Mouse (Mus musculus) midbrain, embryonic 15.5 days (tissue): ENCODE data around the gene Nup37. TPM values are rescaled to one million over a fixed set of nuclear protein-coding genes. Genes with fewer than 3 reads are reported as not detected.
A peak's percentile ranks its signal among the peaks of the same experiment; 100 is the strongest.

Source experiments
- ATAC-seq: fragments of 200-750 bp; cut with Nextera tagmentation; replicated peaks from 2 replicates; pipeline ENCODE4 v1.8.0; 2017; ENCODE audit warnings: moderate TSS enrichment
- H3K27ac ChIP-seq: fragments of 300-500 bp; sonication (generic); 2 replicates; pipeline ENCODE4 v1.5.1; 2015; ENCODE audit warnings: mild to moderate bottlenecking, inconsistent platforms
- H3K27me3 ChIP-seq: fragments of 300-500 bp; sonication (generic); replicated peaks from 2 replicates; pipeline ENCODE4 v1.6.1; 2015; ENCODE audit warnings: inconsistent platforms
- H3K36me3 ChIP-seq: fragments of 300-500 bp; sonication (generic); replicated peaks from 2 replicates; pipeline ENCODE4 v1.6.1; 2015; ENCODE audit warnings: inconsistent platforms
- H3K4me1 ChIP-seq: fragments of 300-500 bp; sonication (generic); 2 replicates; pipeline ENCODE4 v1.6.1; 2015; ENCODE audit warnings: inconsistent platforms
- H3K4me2 ChIP-seq: fragments of 300-500 bp; sonication (generic); 2 replicates; pipeline ENCODE4 v1.6.1; 2015; ENCODE audit warnings: inconsistent platforms, mild to moderate bottlenecking, moderate library complexity
- H3K4me3 ChIP-seq: fragments of 300-500 bp; sonication (generic); 2 replicates; pipeline ENCODE4 v1.5.1; 2015; ENCODE audit warnings: mild to moderate bottlenecking, inconsistent platforms
- H3K9ac ChIP-seq: fragments of 300-500 bp; sonication (generic); 2 replicates; pipeline ENCODE4 v1.6.1; 2015; ENCODE audit warnings: mild to moderate bottlenecking, inconsistent platforms
- H3K9me3 ChIP-seq: fragments of 300-500 bp; sonication (generic); 2 replicates; pipeline ENCODE4 v1.6.1; 2016; ENCODE audit warnings: inconsistent platforms
- WGBS: fragments of 180-500 bp; shearing (Covaris S2); methylation state at CpG from one replicate; pipeline ENCODE4 v1.1.7; 2015; ENCODE audit warnings: mixed read lengths; 5-methylcytosine and 5-hydroxymethylcytosine counted together
- polyA plus RNA-seq: library from polyadenylated mRNA; unstranded; fragments of >200 nt; fragmentation: Nextera tagmentation; extraction: Ambion mirVana; gene quantifications from 2 replicates; pipeline ENCODE4 v1.2.1, GENCODE M21; 2015

Nup37 gene
- 21.7 and 22.3 TPM in 2 replicates for polyA plus RNA-seq

DNA sequence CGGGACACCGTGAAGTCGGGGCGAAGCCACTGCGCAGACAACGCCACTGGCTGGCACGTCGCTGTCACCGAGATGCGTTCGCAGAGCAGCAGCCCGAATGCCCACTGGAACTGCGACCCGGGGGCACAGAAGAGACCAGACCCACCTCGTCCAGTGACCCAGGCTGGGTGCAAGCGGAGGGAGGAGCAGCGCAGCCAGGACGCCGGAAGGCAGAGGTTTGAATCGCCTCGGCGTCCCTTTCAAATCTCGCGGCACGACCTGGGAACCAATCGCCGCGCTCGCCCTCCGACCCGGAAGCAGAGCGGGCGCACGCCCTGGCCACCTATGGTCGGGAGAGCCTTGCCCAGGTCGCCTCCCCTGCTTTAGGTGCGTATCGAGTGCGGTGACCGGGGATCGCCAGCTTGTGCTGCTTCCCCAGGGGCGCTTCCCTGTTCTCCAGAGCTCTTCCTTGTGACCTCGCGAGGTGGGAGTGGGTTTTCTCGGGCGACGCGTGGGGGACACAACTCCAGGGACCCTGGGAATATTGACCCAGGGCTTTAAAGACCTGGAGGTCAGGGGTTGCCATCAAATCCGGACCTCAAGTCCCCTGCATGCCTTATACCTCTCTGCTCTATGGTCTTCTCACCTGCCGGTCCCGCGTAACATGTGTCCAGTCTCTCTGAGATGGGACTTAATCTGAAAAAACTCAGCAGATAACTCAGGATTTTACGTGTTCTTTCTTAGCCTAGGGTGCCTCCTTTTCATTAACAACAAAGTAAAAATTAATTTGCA lies at the start of gene Nup37, which contains the start of gene Parpbp:
Gene Nup37, plus strand, starts transcription at position 286 of the 771 bp plus-strand sequence.
Gene Parpbp, minus strand, starts transcription at position 235 of the 771 bp plus-strand sequence.
- no peak within 1 kb of the TSS for H3K27ac ChIP-seq
- ATAC-seq, result peak; percentile 99

GRCm38 (mm10) chr10:88106169-88106568 lies 40.6 kb upstream of the Nup37 start:
- Histone ChIP-seq H3K27ac (no peak overlapping the region), H3K4me2 (no peak overlapping the region), H3K4me1 (no peaks in the 10 kb centered on the region), H3K4me3 (no peak overlapping the region), H3K27me3 (no peaks in the 10 kb centered on the region), H3K9me3 (no peaks in the 10 kb centered on the region), H3K36me3 (no peaks in the 10 kb centered on the region), H3K9ac (no peak overlapping the region)
- ATAC-seq, result no peak
- WGBS, result 94% methylated on average over 2 of the region's 2 CpGs

More for the DNA sequence above, at the start of gene Nup37, which contains the start of gene Parpbp:
- Histone ChIP-seq H3K9ac (peak within 1 kb of the TSS; percentile 68), H3K4me1 (peaks cover 14% of the 10 kb centered on the region), H3K4me2 (peak within 1 kb of the TSS; percentile 82), H3K4me3 (peak within 1 kb of the TSS; percentile 83), H3K27me3 (no peaks in the 10 kb centered on the region), H3K9me3 (no peaks in the 10 kb centered on the region), H3K36me3 (no peaks in the 10 kb centered on the region)
- under 1% methylated on average over 53 of the region's 53 CpGs for WGBS

GRCm38 (mm10) chr10:88113290-88113689 lies 33.5 kb upstream of the Nup37 start:
- no peak overlapping the region for H3K4me3 ChIP-seq
- no peaks in the 10 kb centered on the region for H3K4me1 ChIP-seq
- no peak overlapping the region for H3K4me2 ChIP-seq
- 86% methylated on average over 2 of the region's 2 CpGs for WGBS
- no peak overlapping the region for H3K9ac ChIP-seq
- no peaks in the 10 kb centered on the region for H3K9me3 ChIP-seq
- no peak overlapping the region for H3K27ac ChIP-seq
- ATAC-seq, result no peak
- no peaks in the 10 kb centered on the region for H3K27me3 ChIP-seq
- no peaks in the 10 kb centered on the region for H3K36me3 ChIP-seq

GRCm38 (mm10) chr10:88119721-88120120 lies 27.1 kb upstream of the Nup37 start:
- H3K36me3 ChIP-seq, result no peaks in the 10 kb centered on the region
- no peak overlapping the region for H3K9ac ChIP-seq
- ATAC-seq, result no peak

GRCm38 (mm10) chr10:88135630-88136029 lies 11.2 kb upstream of the Nup37 start:
- Histone ChIP-seq H3K4me2 (no peak overlapping the region), H3K9me3 (no peaks in the 10 kb centered on the region), H3K36me3 (no peaks in the 10 kb centered on the region), H3K4me1 (no peaks in the 10 kb centered on the region), H3K4me3 (no peak overlapping the region), H3K27ac (no peak overlapping the region), H3K9ac (no peak overlapping the region), H3K27me3 (no peaks in the 10 kb centered on the region)
- 97% methylated on average over 16 of the region's 16 CpGs for WGBS
- ATAC-seq, result no peak

More at GRCm38 (mm10) chr10:88119721-88120120, 27.1 kb upstream of the Nup37 start:
- H3K4me2 ChIP-seq, result no peak overlapping the region
- H3K9me3 ChIP-seq, result no peaks in the 10 kb centered on the region
- no peaks in the 10 kb centered on the region for H3K27me3 ChIP-seq
- H3K4me3 ChIP-seq, result no peak overlapping the region
- no peaks in the 10 kb centered on the region for H3K4me1 ChIP-seq
- H3K27ac ChIP-seq, result no peak overlapping the region

DNA sequence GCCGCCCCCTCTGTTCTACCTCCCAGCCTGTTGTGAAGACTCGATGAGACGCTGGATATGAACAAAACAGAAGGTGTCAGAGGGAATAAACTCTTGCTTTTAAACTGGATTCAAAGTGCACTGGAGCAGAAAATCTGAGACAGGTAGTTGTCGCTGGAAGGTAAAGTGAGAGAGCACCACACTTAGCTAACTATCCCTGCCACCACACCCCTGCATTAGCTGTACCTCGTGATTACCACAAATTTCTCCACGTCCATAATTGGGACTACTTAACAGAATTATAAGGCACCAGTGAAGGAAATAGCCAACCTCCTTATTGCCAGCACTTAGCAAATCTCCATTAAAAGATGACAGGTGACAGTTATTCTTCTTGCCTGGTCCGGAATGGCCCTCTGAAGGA lies 605 bp upstream of the Nup37 start:
- Histone ChIP-seq H3K36me3 (no peaks in the 10 kb centered on the region), H3K4me1 (peaks cover 14% of the 10 kb centered on the region), H3K27ac (no peak overlapping the region), H3K9ac (peak overlapping the region; percentile 68; the same call in 1 of the 2 replicates), H3K4me2 (peak overlapping the region; percentile 82), H3K4me3 (peak overlapping the region; percentile 83), H3K27me3 (no peaks in the 10 kb centered on the region), H3K9me3 (no peaks in the 10 kb centered on the region)
- peak; percentile 11 for ATAC-seq
- WGBS, result 19% methylated on average over 7 of the region's 7 CpGs

DNA sequence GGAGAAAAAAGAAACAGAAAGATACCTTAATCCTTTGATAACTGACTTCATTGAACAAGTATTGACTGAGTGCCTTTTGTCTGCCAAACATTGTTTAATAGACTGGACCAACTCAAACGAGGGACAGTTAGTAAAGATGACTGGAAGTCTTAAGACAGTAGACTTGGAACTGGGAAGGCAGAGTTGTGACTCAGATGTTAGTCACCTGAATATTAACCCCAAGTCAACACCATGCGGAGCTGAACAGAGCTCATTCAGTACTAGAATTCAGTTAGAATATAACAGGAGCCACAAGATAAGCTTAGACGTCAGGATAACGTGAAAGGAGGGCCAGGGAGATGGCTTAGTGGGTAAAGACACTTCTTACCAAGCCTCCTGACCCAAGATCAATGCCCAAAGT lies 3.6 kb downstream of the Nup37 start:
- H3K4me3 ChIP-seq, result no peak overlapping the region
- no peak overlapping the region for H3K27ac ChIP-seq
- peaks cover 14% of the 10 kb centered on the region for H3K4me1 ChIP-seq
- WGBS, result 89% methylated on average over 4 of the region's 4 CpGs
- no peak for ATAC-seq
- H3K36me3 ChIP-seq, result peaks cover 8% of the 10 kb centered on the region; the same call in 1 of the 2 replicates
- no peak overlapping the region for H3K9ac ChIP-seq
- H3K9me3 ChIP-seq, result no peaks in the 10 kb centered on the region
- no peak overlapping the region for H3K4me2 ChIP-seq
- no peaks in the 10 kb centered on the region for H3K27me3 ChIP-seq

DNA sequence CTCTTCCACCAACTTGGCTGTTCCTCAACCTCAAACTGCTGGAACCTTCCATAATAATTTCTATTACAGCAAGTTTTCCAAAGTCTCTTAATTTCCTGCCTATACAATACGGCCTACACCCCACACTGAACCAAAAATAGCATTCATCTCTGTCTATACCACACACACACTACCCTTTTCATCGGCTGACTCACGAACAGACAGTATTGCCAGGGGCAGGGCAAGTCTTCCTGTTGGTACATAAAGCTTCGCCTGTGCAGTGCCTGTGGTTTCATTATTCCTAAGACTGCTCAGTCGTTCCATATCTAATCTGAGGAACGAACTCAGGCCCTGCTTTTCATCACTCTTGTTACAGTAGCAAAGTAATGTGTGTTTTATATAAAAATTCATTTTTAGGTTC lies 4.9 kb downstream of the Nup37 start:
- Histone ChIP-seq H3K4me1 (peaks cover 8% of the 10 kb centered on the region), H3K27me3 (no peaks in the 10 kb centered on the region), H3K9ac (no peak overlapping the region), H3K27ac (no peak overlapping the region), H3K4me2 (no peak overlapping the region), H3K9me3 (no peaks in the 10 kb centered on the region), H3K36me3 (peaks cover 8% of the 10 kb centered on the region; the same call in 1 of the 2 replicates), H3K4me3 (no peak overlapping the region)
- no peak for ATAC-seq
- WGBS, result 94% methylated on average over 6 of the region's 6 CpGs

DNA sequence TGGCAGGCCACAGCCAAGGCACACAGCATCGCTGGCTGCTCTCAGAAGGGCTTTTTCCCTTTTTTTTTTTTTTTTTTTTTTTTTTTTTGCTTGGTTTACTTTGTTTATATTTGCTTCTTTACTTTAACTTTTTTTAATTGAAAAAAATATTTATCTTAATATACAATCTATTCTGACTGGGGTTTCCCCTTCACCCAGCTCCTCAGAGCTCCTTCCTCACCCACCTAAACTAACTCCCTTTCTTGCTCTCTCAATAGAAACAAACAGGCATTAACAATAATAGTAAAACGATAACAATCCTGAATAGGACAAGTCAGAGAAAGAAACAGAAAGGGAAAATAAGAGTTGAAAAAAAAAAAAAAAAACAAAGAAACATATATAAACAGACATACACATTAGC lies 15.3 kb downstream of the Nup37 start:
- Histone ChIP-seq H3K27me3 (no peaks in the 10 kb centered on the region), H3K27ac (no peak overlapping the region), H3K36me3 (peaks cover 9% of the 10 kb centered on the region; the same call in 1 of the 2 replicates), H3K9ac (no peak overlapping the region), H3K4me2 (no peak overlapping the region), H3K9me3 (no peaks in the 10 kb centered on the region), H3K4me1 (no peaks in the 10 kb centered on the region), H3K4me3 (no peak overlapping the region)
- WGBS, result 89% methylated on average over 2 of the region's 2 CpGs
- no peak for ATAC-seq

DNA sequence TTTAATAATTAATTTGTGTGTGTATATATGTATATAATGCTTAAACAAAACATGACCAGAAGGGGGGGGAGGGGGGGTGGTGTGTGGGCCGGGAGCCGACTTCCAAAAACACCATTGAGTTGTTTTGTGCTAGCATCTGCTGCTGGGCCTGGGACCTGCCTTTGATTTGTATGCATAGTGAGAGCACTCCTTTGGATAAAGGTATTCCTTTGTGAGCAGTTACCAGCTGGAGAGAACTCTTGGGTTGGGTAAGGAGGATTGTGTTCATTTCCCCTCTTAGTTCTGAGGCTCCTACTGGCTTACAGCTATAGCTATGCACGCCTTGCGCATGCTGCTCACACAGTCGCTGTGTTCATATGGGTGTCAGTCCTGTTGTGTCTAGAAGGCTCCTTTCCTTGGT lies 15.9 kb downstream of the Nup37 start:
- 84% methylated on average over 5 of the region's 5 CpGs for WGBS
- no peaks in the 10 kb centered on the region for H3K4me1 ChIP-seq
- no peaks in the 10 kb centered on the region for H3K27me3 ChIP-seq
- ATAC-seq, result no peak
- no peak overlapping the region for H3K4me2 ChIP-seq
- peaks cover 9% of the 10 kb centered on the region; the same call in 1 of the 2 replicates for H3K36me3 ChIP-seq
- no peak overlapping the region for H3K27ac ChIP-seq
- H3K9me3 ChIP-seq, result no peaks in the 10 kb centered on the region
- H3K9ac ChIP-seq, result no peak overlapping the region
- no peak overlapping the region for H3K4me3 ChIP-seq

- Histone ChIP-seq H3K9ac (no peak overlapping the region), H3K27me3 (no peaks in the 10 kb centered on the region), H3K4me2 (no peak overlapping the region), H3K9me3 (no peaks in the 10 kb centered on the region), H3K4me3 (no peak overlapping the region), H3K27ac (no peak overlapping the region), H3K36me3 (peaks cover 5% of the 10 kb centered on the region; the same call in 1 of the 2 replicates), H3K4me1 (no peaks in the 10 kb centered on the region)
- 97% methylated on average over 3 of the region's 3 CpGs for WGBS
- ATAC-seq, result no peak
These were observed 19.4 kb downstream of the Nup37 start for GRCm38 (mm10) chr10:88166158-88166557.

DNA sequence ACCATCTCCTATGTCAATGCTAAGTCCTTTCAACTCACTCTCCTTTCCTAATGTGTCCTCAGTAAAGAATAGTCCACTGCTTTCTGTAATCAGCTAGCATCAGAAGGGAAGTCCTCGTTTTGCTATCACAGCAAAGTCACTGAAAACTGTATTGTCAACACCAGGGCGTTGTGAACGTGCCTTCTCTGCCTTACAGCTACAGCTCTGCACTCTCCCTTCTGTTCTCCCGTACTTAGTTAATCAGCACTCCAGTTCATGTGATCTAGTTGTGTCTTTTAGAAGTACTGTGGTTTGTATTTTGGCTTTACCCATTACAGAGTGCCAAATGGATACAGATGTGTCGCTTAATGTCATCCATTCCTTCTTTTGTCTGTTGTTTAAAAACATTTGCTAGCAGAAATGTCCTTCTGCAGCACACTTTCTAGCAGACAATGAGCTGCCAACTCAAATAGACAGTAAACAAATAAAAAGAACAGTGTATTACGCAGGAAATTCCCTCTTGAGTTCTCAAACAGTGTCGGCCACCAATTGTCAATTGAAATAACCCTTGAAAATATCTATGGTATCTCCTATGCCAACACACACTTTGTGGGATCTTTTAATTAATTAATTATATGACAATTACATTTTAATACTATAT lies 20.8 kb downstream of the Nup37 start:
- 84% methylated on average over 7 of the region's 7 CpGs for WGBS
- no peak overlapping the region for H3K4me3 ChIP-seq
- no peak overlapping the region for H3K27ac ChIP-seq
- no peaks in the 10 kb centered on the region for H3K9me3 ChIP-seq
- ATAC-seq, result no peak
- H3K4me2 ChIP-seq, result no peak overlapping the region
- no peak overlapping the region for H3K9ac ChIP-seq
- H3K4me1 ChIP-seq, result no peaks in the 10 kb centered on the region
- H3K27me3 ChIP-seq, result no peaks in the 10 kb centered on the region
- H3K36me3 ChIP-seq, result no peaks in the 10 kb centered on the region
